Mouse (Mus musculus) gastrocnemius, adult 8-10 months (tissue): ENCODE data around the gene Enpp6. TPM values are rescaled to one million over a fixed set of nuclear protein-coding genes. Genes with fewer than 3 reads are reported as not detected.

Source experiments
- total RNA-seq, 4 experiments: library from RNA; stranded (reverse); gene quantifications; 2 replicates each; pipeline ENCODE4 v1.2.4; 2022

Enpp6 gene
- total RNA-seq, 4 experiments from 2014 or later, result 0.22 to 0.97 (median 0.31) TPM

Other genes starting within 250 kb of the Enpp6 start
- 10 to 100 TPM; 24.9 to 35.0 (median 31.2) TPM for gene Irf2, start 247.2 kb upstream of the Enpp6 start, total RNA-seq